11 mouse cellular contexts compared by ENCODE assay signal in genomic region chr1:138558342-138558741, GRCm38 (mm10).
DNase-seq lines count a peak whose midpoint lies in the region; ATAC-seq and TF ChIP-seq lines count a peak whose summit lies in the region.
"Had no signal": no experiment of that assay in that cellular context is flagged by ENCODE, and none has a peak within 500 bp of the region (broad histone marks: within the 10 kb centered on the region; RNA-seq: fewer than 3 reads in every experiment).

No protein-coding gene starts in this region.

- H3K27ac ChIP-seq in forebrain, postnatal 0 days (ENCODE audit: low read depth, low read length), result no peak overlapping the region
- H3K27ac ChIP-seq in forebrain, embryonic 16.5 days (ENCODE audit: low read length), result no peak overlapping the region
- 0 out of 2 replicates have a peak overlapping the region, but pooled peaks have one; percentile 9 for H3K27ac ChIP-seq in midbrain, embryonic 10.5 days (replicated peaks)
- no peak overlapping the region for H3K27ac ChIP-seq in midbrain, embryonic 14.5 days (replicated peaks; ENCODE audit: low read depth, low read length)
- H3K27ac ChIP-seq in small intestine, adult 2 months (ENCODE audit: insufficient read depth, low read depth, low read length), result no peak overlapping the region

- intact Hi-C loops in heart, postnatal 36 days (cut with DNase I), result loop anchor here (5.0 to 10.0 kb wide), 3 partner anchors 59 to 231 kb away; no protein-coding TSS in a partner anchor

- no peak overlapping the region for H3K4me2 ChIP-seq in forebrain, postnatal 0 days (ENCODE audit: low read depth)
- H3K4me2 ChIP-seq in forebrain, embryonic 16.5 days (ENCODE audit: low read length), result no peak overlapping the region
- H3K4me2 ChIP-seq in midbrain, embryonic 14.5 days (ENCODE audit: low read length), result no peak overlapping the region
- H3K4me2 ChIP-seq: midbrain, embryonic 15.5 days had no signal

- DNase-seq in forebrain, postnatal 0 days, result no peak
- DNase-seq in midbrain, embryonic 10.5 days (ENCODE audit: low spot score), result no peak
- no peak for DNase-seq in midbrain, embryonic 14.5 days
- no peak for DNase-seq in adrenal gland, adult 2 months
- DNase-seq in heart, postnatal 36 days, result no peak
- DNase-seq: cerebellum, adult 2 months; gastrocnemius, postnatal 36 days had no signal

- H3K4me3 ChIP-seq in forebrain, postnatal 0 days (ENCODE audit: low read depth, low read length), result no peak overlapping the region
- H3K4me3 ChIP-seq in forebrain, embryonic 16.5 days (replicated peaks; ENCODE audit: low read length), result no peak overlapping the region
- H3K4me3 ChIP-seq in midbrain, embryonic 10.5 days, result no peak overlapping the region
- no peak overlapping the region for H3K4me3 ChIP-seq in midbrain, embryonic 14.5 days (replicated peaks; ENCODE audit: low read depth, low read length)
- H3K4me3 ChIP-seq in small intestine, adult 2 months (ENCODE audit: low read depth, low read length), result no peak overlapping the region
- H3K4me3 ChIP-seq: midbrain, embryonic 15.5 days had no signal

- no peak for ATAC-seq in forebrain, postnatal 0 days
- ATAC-seq in forebrain, embryonic 16.5 days, result no peak
- no peak for ATAC-seq in midbrain, embryonic 14.5 days (ENCODE audit: low FRiP score, low TSS enrichment)
- ATAC-seq in common myeloid progenitor, adult 5-6 weeks (replicated peaks; ENCODE audit: low read depth, poor library complexity, severe bottlenecking), result peak; percentile 74; the same call in 1 of the 2 replicates
- ATAC-seq: midbrain, embryonic 15.5 days had no signal

- H3K27me3 ChIP-seq in forebrain, postnatal 0 days (ENCODE audit: insufficient read depth, low read length), result no peaks in the 10 kb centered on the region
- no peaks in the 10 kb centered on the region for H3K27me3 ChIP-seq in forebrain, embryonic 16.5 days (replicated peaks; ENCODE audit: control insufficient read depth, insufficient read depth, low read length)
- H3K27me3 ChIP-seq in midbrain, embryonic 10.5 days (ENCODE audit: low read depth, poor library complexity, severe bottlenecking), result no peaks in the 10 kb centered on the region
- H3K27me3 ChIP-seq in midbrain, embryonic 14.5 days (ENCODE audit: control insufficient read depth, insufficient read depth, low read length), result no peaks in the 10 kb centered on the region
- no peaks in the 10 kb centered on the region for H3K27me3 ChIP-seq in small intestine, adult 2 months (ENCODE audit: control insufficient read depth, insufficient read depth, low read length)
- H3K27me3 ChIP-seq: midbrain, embryonic 15.5 days had no signal

- H3K9me3 ChIP-seq in forebrain, postnatal 0 days (ENCODE audit: low read length), result no peaks in the 10 kb centered on the region
- H3K9me3 ChIP-seq in forebrain, embryonic 16.5 days (ENCODE audit: control insufficient read depth, low read length), result no peaks in the 10 kb centered on the region
- H3K9me3 ChIP-seq in midbrain, embryonic 10.5 days (replicated peaks), result no peaks in the 10 kb centered on the region
- no peaks in the 10 kb centered on the region for H3K9me3 ChIP-seq in midbrain, embryonic 14.5 days (ENCODE audit: control insufficient read depth, low read length)
- H3K9me3 ChIP-seq: midbrain, embryonic 15.5 days had no signal

- 68% methylated on average over 3 of the region's 3 CpGs for WGBS in forebrain, postnatal 0 days
- WGBS in forebrain, embryonic 16.5 days, result 60% methylated on average over 3 of the region's 3 CpGs
- 73% methylated on average over 3 of the region's 3 CpGs for WGBS in midbrain, embryonic 10.5 days
- 70% methylated on average over 3 of the region's 3 CpGs for WGBS in midbrain, embryonic 14.5 days
- WGBS in small intestine, adult 2 months, result 80% methylated on average over 3 of the region's 3 CpGs

- H3K9ac ChIP-seq in forebrain, postnatal 0 days, result no peak overlapping the region
- H3K9ac ChIP-seq in forebrain, embryonic 16.5 days (replicated peaks; ENCODE audit: low read depth, low read length), result no peak overlapping the region
- H3K9ac ChIP-seq in midbrain, embryonic 14.5 days (replicated peaks; ENCODE audit: low read length), result no peak overlapping the region
- H3K9ac ChIP-seq: midbrain, embryonic 15.5 days had no signal

- H3K4me1 ChIP-seq in forebrain, postnatal 0 days (ENCODE audit: insufficient read depth), result no peaks in the 10 kb centered on the region
- H3K4me1 ChIP-seq in forebrain, embryonic 16.5 days (replicated peaks; ENCODE audit: control insufficient read depth, insufficient read depth, low read length), result no peaks in the 10 kb centered on the region
- peaks cover 26% of the 10 kb centered on the region for H3K4me1 ChIP-seq in midbrain, embryonic 10.5 days
- H3K4me1 ChIP-seq in midbrain, embryonic 14.5 days (ENCODE audit: control insufficient read depth, insufficient read depth, low read length), result peaks cover 9% of the 10 kb centered on the region; the same call in 1 of the 2 replicates
- H3K4me1 ChIP-seq in small intestine, adult 2 months (ENCODE audit: control insufficient read depth, insufficient read depth, insufficient read length, low read length), result no peaks in the 10 kb centered on the region

- no peak for TF ChIP-seq POLR2A in small intestine, adult 2 months (IDR thresholded peaks at IDR 0.05; ENCODE audit: low read depth, low read length)

- no peaks in the 10 kb centered on the region for H3K36me3 ChIP-seq in forebrain, postnatal 0 days (ENCODE audit: insufficient read depth)
- no peaks in the 10 kb centered on the region for H3K36me3 ChIP-seq in forebrain, embryonic 16.5 days (ENCODE audit: control insufficient read depth, insufficient read depth)
- H3K36me3 ChIP-seq in midbrain, embryonic 10.5 days, result no peaks in the 10 kb centered on the region
- no peaks in the 10 kb centered on the region for H3K36me3 ChIP-seq in midbrain, embryonic 14.5 days (ENCODE audit: control insufficient read depth, insufficient read depth, low read length)
- no peaks in the 10 kb centered on the region for H3K36me3 ChIP-seq in small intestine, adult 2 months (ENCODE audit: control insufficient read depth, insufficient read depth, low read length)
- H3K36me3 ChIP-seq: midbrain, embryonic 15.5 days had no signal

- peak; percentile 39; the same call in 1 of the 2 replicates for TF ChIP-seq CTCF in forebrain, postnatal 0 days (IDR thresholded peaks at IDR 0.05; ENCODE audit: low read depth)
- TF ChIP-seq CTCF in small intestine, adult 2 months (IDR thresholded peaks at IDR 0.05; ENCODE audit: extremely low read depth, insufficient read length, insufficient replicate concordance, low read depth, low read length), result peak; percentile 46; the same call in 1 of the 2 replicates
